Mouse (Mus musculus): ENCODE measurements at regions not wholly inside any gene's neighbourhood (a gene's known extent, or its start where the extent isn't known, plus 50 kb on each side); places are given as distances from the start of the nearest gene placed in this dataset.

DNA sequence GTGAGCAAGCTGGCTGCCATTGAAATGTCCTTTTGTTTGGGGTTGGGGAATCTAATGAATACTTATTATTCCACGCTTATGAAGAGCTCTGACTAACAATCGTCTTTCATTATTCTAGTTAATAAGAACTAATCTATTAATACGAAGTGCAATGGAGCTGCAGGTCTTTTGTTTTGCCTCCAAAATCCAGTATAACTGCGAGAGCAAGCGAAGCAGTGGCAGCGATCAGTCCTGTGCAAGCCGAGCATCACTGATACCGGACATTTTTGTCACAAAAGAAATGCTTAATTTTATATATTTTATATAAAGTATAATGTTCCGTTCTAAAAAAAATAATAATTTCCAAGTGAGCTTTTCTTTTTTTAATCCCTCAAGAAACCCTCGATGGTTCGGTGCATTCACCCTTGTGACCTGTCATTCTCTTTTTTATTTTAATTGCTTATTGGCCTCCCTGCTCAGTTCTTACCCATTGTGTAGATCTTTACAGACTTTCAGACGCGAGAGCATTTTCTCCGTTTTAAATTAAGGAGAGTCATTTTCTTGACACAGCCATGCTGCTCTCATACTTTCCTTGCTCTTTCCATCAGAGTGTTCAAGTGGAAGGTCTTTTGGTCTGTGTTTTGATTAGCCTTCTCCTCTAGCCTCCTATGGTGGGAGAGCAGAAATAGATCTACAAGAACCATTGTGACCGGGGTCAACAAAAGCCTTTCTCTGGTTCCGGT is 477.8 kb downstream of the Tmtc2 start:
- no peak for TF ChIP-seq TCF3 (IDR thresholded peaks at IDR 0.05; ENCODE audit: insufficient read length, low read depth)
- TF ChIP-seq CEBPB (IDR thresholded peaks at IDR 0.05; ENCODE audit: insufficient read depth, poor library complexity, severe bottlenecking) = no peak
- no peak for TF ChIP-seq MAX (IDR thresholded peaks at IDR 0.05; ENCODE audit: low read depth)
- no peak for TF ChIP-seq POLR2AphosphoS2 (IDR thresholded peaks at IDR 0.05; ENCODE audit: insufficient read length, low read depth)
- TF ChIP-seq USF1 (IDR thresholded peaks at IDR 0.05; ENCODE audit: low read depth) = no peak
- TF ChIP-seq POLR2A (IDR thresholded peaks at IDR 0.05; ENCODE audit: insufficient read length, low read depth) = no peak
- TF ChIP-seq MYOD1 (IDR thresholded peaks at IDR 0.05; ENCODE audit: control insufficient read depth in 1 of 3, insufficient read length in 2 of 3, low read depth in 2 of 3) = no peak
- TF ChIP-seq MYOG (IDR thresholded peaks at IDR 0.05; ENCODE audit: control insufficient read depth in 1 of 3, insufficient read depth in 1 of 3, insufficient read length in 2 of 3, low read depth in 2 of 3) = no peak
